Comparison of ENCODE assay signal across 22 mouse cellular contexts in the genomic region with DNA sequence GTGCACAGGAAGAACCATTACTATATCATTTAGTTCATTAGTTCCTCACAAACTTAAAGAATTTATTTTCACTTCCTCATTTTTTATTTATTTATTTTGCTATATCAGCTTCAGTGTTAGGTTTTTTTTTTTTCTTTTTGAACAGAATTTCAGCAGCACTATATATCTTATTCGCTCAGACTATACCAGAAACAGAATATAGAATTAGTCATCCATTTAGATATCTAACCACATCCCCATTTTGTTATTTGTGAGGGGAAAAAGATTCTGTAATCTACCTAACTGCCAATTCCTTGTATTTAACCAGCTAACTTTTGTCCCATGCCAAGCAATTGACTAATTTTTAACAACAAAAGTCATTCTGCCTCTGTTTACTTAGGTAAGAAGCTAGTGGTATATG.
DNase-seq lines count a peak whose midpoint lies in the region; TF ChIP-seq lines count a peak whose summit lies in the region.
"Had no signal": no experiment of that assay in that cellular context is flagged by ENCODE, and none has a peak within 500 bp of the region (broad histone marks: within the 10 kb centered on the region; RNA-seq: fewer than 3 reads in every experiment).

No protein-coding gene starts in this region.

- no peaks in the 10 kb centered on the region for H3K9me3 ChIP-seq in MEL (replicated peaks; ENCODE audit: insufficient read depth, low read length)

- peak; percentile 2 for DNase-seq in 416B (ENCODE audit: low read depth)
- peak; percentile 61 for DNase-seq in MEL (ENCODE audit: low read depth, low spot score)
- peak; percentile 55 for DNase-seq in MEL-GATA-1-ER (ENCODE audit: extremely low read depth, low read depth)
- DNase-seq in lung, postnatal 36 days = no peak
- no peak for DNase-seq in kidney, postnatal 36 days
- no peak for DNase-seq in kidney, postnatal 10 days
- DNase-seq: adrenal gland, adult 2 months; adrenal gland, adult 8-10 months; adrenal gland, postnatal 10 days; adrenal gland, postnatal 14 days; adrenal gland, postnatal 25 days; adrenal gland, postnatal 36 days; B cell, adult 2 months; cerebellum, adult 11 months; cerebellum, adult 11-12 months; cerebellum, adult 18-20 months; cerebellum, adult 2 months; cerebellum, adult 8-10 months; cerebellum, adult 9-10 months had no signal

- no peaks in the 10 kb centered on the region for H3K27me3 ChIP-seq in MEL (ENCODE audit: control insufficient read depth in 1 of 2, insufficient read depth in 2 of 2, low read length in 2 of 2)
- H3K27me3 ChIP-seq: CH12.LX, Patski had no signal

- H3K36me3 ChIP-seq in MEL (ENCODE audit: control insufficient read depth in 1 of 2, insufficient read depth in 2 of 2, low read length in 2 of 2) = peaks cover 0 to 3% of the 10 kb centered on the region in 2 experiments; a peak in 1 of 4 replicates
- H3K36me3 ChIP-seq: G1E had no signal

- no peak for TF ChIP-seq POLR2A in MEL (IDR thresholded peaks at IDR 0.05; ENCODE audit: control insufficient read depth in 1 of 2, insufficient read depth in 1 of 2, low read depth in 1 of 2, low read length in 2 of 2, poor library complexity in 1 of 2)

- H3K27ac ChIP-seq in MEL (ENCODE audit: control insufficient read depth, low read depth, low read length) = no peak overlapping the region

- no peak overlapping the region for H3K9ac ChIP-seq in MEL (ENCODE audit: control insufficient read depth, low read depth, low read length, poor library complexity, severe bottlenecking)

- H3K4me1 ChIP-seq in MEL (ENCODE audit: control insufficient read depth in 1 of 2, insufficient read depth in 2 of 2, low read length in 2 of 2) = peaks cover 0 to 3% of the 10 kb centered on the region in 2 experiments; a peak in 2 of 4 replicates

- TF ChIP-seq EP300 in MEL (IDR thresholded peaks at IDR 0.05; ENCODE audit: low read depth in 1 of 2, low read length in 2 of 2) = peak; percentile 98 to 99

- TF ChIP-seq RAD21 in MEL (IDR thresholded peaks at IDR 0.05; ENCODE audit: low read depth, low read length) = no peak

- no peaks in the 10 kb centered on the region for H3K79me2 ChIP-seq in MEL (ENCODE audit: control insufficient read depth, insufficient read depth, low read length, poor library complexity)

- H3K4me3 ChIP-seq in MEL (ENCODE audit: control insufficient read depth in 1 of 2, insufficient read depth in 1 of 2, low read depth in 2 of 2, low read length in 2 of 2) = no peak overlapping the region

- no peak for TF ChIP-seq CTCF in MEL (IDR thresholded peaks at IDR 0.05 in 2 of 3, conservative IDR thresholded peaks at IDR 0.05 in 1 of 3; ENCODE audit: control insufficient read depth in 1 of 3, insufficient read depth in 1 of 3, low read depth in 2 of 3, low read length in 3 of 3, poor library complexity in 1 of 3, severe bottlenecking in 1 of 3)

TF ChIP-seq in MEL, 35 proteins besides CTCF, POLR2A, EP300 and RAD21:
- TF ChIP-seq MXI1 (IDR thresholded peaks at IDR 0.05; ENCODE audit: low read depth, low read length) (no peak), SIN3A (IDR thresholded peaks at IDR 0.05; ENCODE audit: low read length) (peak; percentile 69; the same call in 1 of the 2 replicates), TCF12 (IDR thresholded peaks at IDR 0.05; ENCODE audit: low read depth, low read length) (peak; percentile 87), E2F4 (IDR thresholded peaks at IDR 0.05; ENCODE audit: borderline replicate concordance, low read depth, low read length) (no peak), GABPA (IDR thresholded peaks at IDR 0.05; ENCODE audit: low read depth, low read length) (no peak), RCOR1 (IDR thresholded peaks at IDR 0.05; ENCODE audit: low read depth, low read length) (peak; percentile 63), TAL1 (IDR thresholded peaks at IDR 0.05; ENCODE audit: low read length) (no peak), JUND (IDR thresholded peaks at IDR 0.05; ENCODE audit: low read depth, low read length) (peak; percentile 81; the same call in 1 of the 2 replicates), POLR2AphosphoS2 (IDR thresholded peaks at IDR 0.05; ENCODE audit: low read length) (no peak), ZNF384 (IDR thresholded peaks at IDR 0.05; ENCODE audit: low read depth, low read length) (peak; percentile 94), SMC3 (IDR thresholded peaks at IDR 0.05; ENCODE audit: low read depth, low read length) (no peak), TBP (IDR thresholded peaks at IDR 0.05; ENCODE audit: low read depth, low read length) (no peak), HCFC1 (IDR thresholded peaks at IDR 0.05; ENCODE audit: low read depth, low read length) (no peak), GATA1 (IDR thresholded peaks at IDR 0.05; ENCODE audit: low read depth, low read length) (peak; percentile 88), UBTF (IDR thresholded peaks at IDR 0.05; ENCODE audit: borderline replicate concordance, insufficient read depth, low read depth, low read length) (no peak), MYB (IDR thresholded peaks at IDR 0.05; ENCODE audit: low read depth, low read length) (peak; percentile 87), ETS1 (IDR thresholded peaks at IDR 0.05; ENCODE audit: low read depth, low read length) (peak; percentile 75)

Comparison
In these comparisons a context has a peak if more than half of its experiments do, and no peak if none do; other contexts are left out.
1. DNase-seq: peak in 416B (single experiment), MEL (single experiment) and MEL-GATA-1-ER (single experiment); none in lung, postnatal 36 days (single experiment), kidney, postnatal 36 days (0 of 2) and kidney, postnatal 10 days (single experiment).